Mouse (Mus musculus): ENCODE measurements at regions not wholly inside any gene's neighbourhood (a gene's known extent, or its start where the extent isn't known, plus 50 kb on each side); places are given as distances from the start of the nearest gene placed in this dataset.

GRCm38 (mm10) chr3:35088241-35089080 is 438.3 kb downstream of the Sox2 start:
- H3K27me3 ChIP-seq (replicated peaks): no peaks in the 10 kb centered on the region
- no peak overlapping the region for H3K4me3 ChIP-seq (replicated peaks in 1 of 3; ENCODE audit: low read depth in 2 of 3, low read length in 2 of 3, poor library complexity in 1 of 3)
- no peak overlapping the region for H3K9ac ChIP-seq (ENCODE audit: insufficient read depth, low read depth)
- in situ Hi-C loops (cut with MboI; ENCODE audit: low pct_ligation_motif_present, low pct_unique_long_range_greater_than_20kb, low sequenced_read_pairs) (no loop called here), dilution Hi-C loops (cut with MboI; ENCODE audit: extremely low pct_ligation_motif_present, extremely low pct_unique_long_range_greater_than_20kb, low sequenced_read_pairs) (no loop called here)
- H3K79me2 ChIP-seq (replicated peaks; ENCODE audit: control insufficient read depth, extremely low read depth, insufficient read depth, poor library complexity, severe bottlenecking): no peaks in the 10 kb centered on the region
- no peak overlapping the region for H3K27ac ChIP-seq (ENCODE audit: insufficient read depth, low read depth)
- TF ChIP-seq HCFC1 (IDR thresholded peaks at IDR 0.05; ENCODE audit: low read depth, low read length) (no peak), MYC (IDR thresholded peaks at IDR 0.05; ENCODE audit: low read depth, low read length) (no peak), NRF1 (IDR thresholded peaks at IDR 0.05; ENCODE audit: low read depth, low read length) (no peak), MAX (IDR thresholded peaks at IDR 0.05; ENCODE audit: low read length) (no peak), NELFE (IDR thresholded peaks at IDR 0.05; ENCODE audit: low read depth, low read length) (no peak), ZMIZ1 (IDR thresholded peaks at IDR 0.05; ENCODE audit: low read depth, low read length) (no peak), MAFK (IDR thresholded peaks at IDR 0.05; ENCODE audit: insufficient replicate concordance, low read length) (no peak), ELF1 (IDR thresholded peaks at IDR 0.05; ENCODE audit: low read depth, low read length) (no peak), SMC3 (IDR thresholded peaks at IDR 0.05; ENCODE audit: low read depth, low read length) (no peak), ZNF384 (IDR thresholded peaks at IDR 0.05; ENCODE audit: low read depth, low read length) (no peak), EP300 (IDR thresholded peaks at IDR 0.05; ENCODE audit: low read length) (no peak), POLR2AphosphoS2 (IDR thresholded peaks at IDR 0.05; ENCODE audit: low read depth, low read length) (no peak), KAT2A (IDR thresholded peaks at IDR 0.05; ENCODE audit: insufficient replicate concordance, low read length) (no peak), TCF12 (IDR thresholded peaks at IDR 0.05; ENCODE audit: low read depth, low read length) (no peak), SIN3A (IDR thresholded peaks at IDR 0.05; ENCODE audit: low read length) (no peak)
- H3K36me3 ChIP-seq (replicated peaks in 1 of 2; ENCODE audit: control insufficient read depth in 1 of 2, insufficient read depth in 1 of 2, low read length in 1 of 2): no peaks in the 10 kb centered on the region
- H3K4me1 ChIP-seq (ENCODE audit: control insufficient read depth in 1 of 2, insufficient read depth in 2 of 2): peaks cover 3% of the 10 kb centered on the region in 2 experiments; a peak in 1 of 4 replicates
- H3K4me2 ChIP-seq (ENCODE audit: insufficient read depth, low read depth, poor library complexity, severe bottlenecking): no peak overlapping the region
- no peak for DNase-seq (ENCODE audit: extremely low read depth)
- H3K9me3 ChIP-seq (replicated peaks; ENCODE audit: low read length): no peaks in the 10 kb centered on the region

- no peak overlapping the region for H3K4me2 ChIP-seq (ENCODE audit: insufficient read depth, low read depth, poor library complexity, severe bottlenecking)
- H3K27ac ChIP-seq (ENCODE audit: insufficient read depth, low read depth): no peak overlapping the region
- no peak for TF ChIP-seq BHLHE40 (IDR thresholded peaks at IDR 0.05; ENCODE audit: low read depth, low read length)
- no peak for TF ChIP-seq IRF4 (IDR thresholded peaks at IDR 0.05; ENCODE audit: low read depth, low read length)
- TF ChIP-seq KAT2A (IDR thresholded peaks at IDR 0.05; ENCODE audit: insufficient replicate concordance, low read length): no peak
- no peak for TF ChIP-seq EP300 (IDR thresholded peaks at IDR 0.05; ENCODE audit: low read length)
- TF ChIP-seq PAX5 (IDR thresholded peaks at IDR 0.05; ENCODE audit: low read length): no peak
- no peak for TF ChIP-seq MAFK (IDR thresholded peaks at IDR 0.05; ENCODE audit: insufficient replicate concordance, low read length)
- TF ChIP-seq USF2 (conservative IDR thresholded peaks at IDR 0.05; ENCODE audit: low read depth, low read length): no peak
- no peak for TF ChIP-seq NELFE (IDR thresholded peaks at IDR 0.05; ENCODE audit: low read depth, low read length)
- TF ChIP-seq RAD21 (IDR thresholded peaks at IDR 0.05; ENCODE audit: low read depth, low read length): no peak
- no peak for TF ChIP-seq RCOR1 (conservative IDR thresholded peaks at IDR 0.05; ENCODE audit: low read depth, low read length)
- no peak for TF ChIP-seq JUN (IDR thresholded peaks at IDR 0.05; ENCODE audit: insufficient read depth, low read depth, low read length)
- TF ChIP-seq MAZ (IDR thresholded peaks at IDR 0.05; ENCODE audit: low read depth, low read length): no peak
- no peak for TF ChIP-seq MAX (IDR thresholded peaks at IDR 0.05; ENCODE audit: low read length)
- no peaks in the 10 kb centered on the region for H3K9me3 ChIP-seq (replicated peaks; ENCODE audit: low read length)
- no peaks in the 10 kb centered on the region for H3K79me2 ChIP-seq (replicated peaks; ENCODE audit: control insufficient read depth, extremely low read depth, insufficient read depth, poor library complexity, severe bottlenecking)
- H3K4me1 ChIP-seq (ENCODE audit: control insufficient read depth in 1 of 2, insufficient read depth in 2 of 2): 0 out of 4 replicates have a peak, but pooled peaks cover 0 to 3% of the 10 kb centered on the region in 2 experiments
- dilution Hi-C loops (cut with MboI; ENCODE audit: extremely low pct_ligation_motif_present, extremely low pct_unique_long_range_greater_than_20kb, low sequenced_read_pairs): no loop called here
- H3K4me3 ChIP-seq (replicated peaks in 1 of 3; ENCODE audit: low read depth in 2 of 3, low read length in 2 of 3, poor library complexity in 1 of 3): no peak overlapping the region
- no peak overlapping the region for H3K9ac ChIP-seq (ENCODE audit: insufficient read depth, low read depth)
- H3K36me3 ChIP-seq (replicated peaks in 1 of 2; ENCODE audit: control insufficient read depth in 1 of 2, insufficient read depth in 1 of 2, low read length in 1 of 2): no peaks in the 10 kb centered on the region
- H3K27me3 ChIP-seq (replicated peaks): no peaks in the 10 kb centered on the region
- DNase-seq (ENCODE audit: extremely low read depth): no peak
- in situ Hi-C loops (cut with MboI; ENCODE audit: low pct_ligation_motif_present, low pct_unique_long_range_greater_than_20kb, low sequenced_read_pairs): no loop called here
Observed at GRCm38 (mm10) chr3:35090496-35091133, 440.4 kb downstream of the Sox2 start.

Measured in CH12.LX (cell line).